Mouse (Mus musculus): Measurements from ENCODE around the gene Zfp599. TPM values are rescaled to one million over a fixed set of nuclear protein-coding genes. Genes with fewer than 3 reads are reported as not detected.
A peak's percentile ranks its signal among the peaks of the same experiment; 100 is the strongest.

The Zfp599 gene
- polyA plus RNA-seq, 1 experiment, result 0.18 TPM

GRCm38 (mm10) chr9:22225581-22226388, 33.9 kb downstream of the Zfp599 start, which contains the start of gene Zfp809:
Zfp809 (plus strand) TSS chr9:22225714.
- WGBS, result 1% methylated on average over 35 of the region's 35 CpGs
- TF ChIP-seq CTCF (IDR thresholded peaks at IDR 0.05; ENCODE audit: insufficient read depth, low read length), result peak; percentile 76
- peak; percentile 94 for TF ChIP-seq POLR2A (IDR thresholded peaks at IDR 0.05; ENCODE audit: borderline replicate concordance, extremely low read depth, low read depth, low read length)
- no peaks in the 10 kb centered on the region; the same call in 1 of the 2 replicates for H3K4me1 ChIP-seq (ENCODE audit: control insufficient read depth, insufficient read depth, low read length)

GRCm38 (mm10) chr9:22224536-22225503, 34.9 kb downstream of the Zfp599 start:
- TF ChIP-seq CTCF (IDR thresholded peaks at IDR 0.05; ENCODE audit: insufficient read depth, low read length) (no peak), POLR2A (IDR thresholded peaks at IDR 0.05; ENCODE audit: borderline replicate concordance, extremely low read depth, low read depth, low read length) (no peak)
- H3K4me1 ChIP-seq (ENCODE audit: control insufficient read depth, insufficient read depth, low read length), result no peaks in the 10 kb centered on the region; the same call in 1 of the 2 replicates
- H3K4me3 ChIP-seq (replicated peaks; ENCODE audit: extremely low read depth, low read depth, low read length), result peak overlapping the region; percentile 98
- WGBS, result 22% methylated on average over 17 of the region's 17 CpGs
- DNase-seq, result no peak

More at GRCm38 (mm10) chr9:22225581-22226388, 33.9 kb downstream of the Zfp599 start, which contains the start of gene Zfp809:
- peak; percentile 100 for DNase-seq
- H3K4me3 ChIP-seq (replicated peaks; ENCODE audit: extremely low read depth, low read depth, low read length), result peak within 1 kb of the TSS; percentile 98

GRCm38 (mm10) chr9:22224066-22224465, 35.6 kb downstream of the Zfp599 start:
- DNase-seq, result no peak
- Histone ChIP-seq H3K4me1 (ENCODE audit: control insufficient read depth, insufficient read depth, low read length) (no peaks in the 10 kb centered on the region; the same call in 1 of the 2 replicates), H3K4me3 (replicated peaks; ENCODE audit: extremely low read depth, low read depth, low read length) (no peak overlapping the region)
- TF ChIP-seq CTCF (IDR thresholded peaks at IDR 0.05; ENCODE audit: insufficient read depth, low read length) (no peak), POLR2A (IDR thresholded peaks at IDR 0.05; ENCODE audit: borderline replicate concordance, extremely low read depth, low read depth, low read length) (no peak)
- 96% methylated on average over 4 of the region's 4 CpGs for WGBS

- H3K4me3 ChIP-seq (replicated peaks; ENCODE audit: extremely low read depth, low read depth, low read length), result no peak overlapping the region
- WGBS, result 40% methylated on average over 8 of the region's 8 CpGs
- DNase-seq, result no peak
- H3K4me1 ChIP-seq (ENCODE audit: control insufficient read depth, insufficient read depth, low read length), result no peaks in the 10 kb centered on the region
- no peak for TF ChIP-seq CTCF (IDR thresholded peaks at IDR 0.05; ENCODE audit: insufficient read depth, low read length)
- TF ChIP-seq POLR2A (IDR thresholded peaks at IDR 0.05; ENCODE audit: borderline replicate concordance, extremely low read depth, low read depth, low read length), result peak; percentile 55; the same call in 1 of the 2 replicates
Measured at GRCm38 (mm10) chr9:22217858-22218493, 41.7 kb downstream of the Zfp599 start.

- TF ChIP-seq CTCF (IDR thresholded peaks at IDR 0.05; ENCODE audit: insufficient read depth, low read length) (no peak), POLR2A (IDR thresholded peaks at IDR 0.05; ENCODE audit: borderline replicate concordance, extremely low read depth, low read depth, low read length) (no peak)
- 48% methylated on average over 3 of the region's 3 CpGs for WGBS
- Histone ChIP-seq H3K4me3 (replicated peaks; ENCODE audit: extremely low read depth, low read depth, low read length) (no peak overlapping the region), H3K4me1 (ENCODE audit: control insufficient read depth, insufficient read depth, low read length) (no peaks in the 10 kb centered on the region)
- no peak for DNase-seq
Measured at GRCm38 (mm10) chr9:22216705-22217104, 43.0 kb downstream of the Zfp599 start.

- H3K4me1 ChIP-seq (ENCODE audit: control insufficient read depth, insufficient read depth, low read length), result no peaks in the 10 kb centered on the region
- TF ChIP-seq CTCF (IDR thresholded peaks at IDR 0.05; ENCODE audit: insufficient read depth, low read length) (no peak), POLR2A (IDR thresholded peaks at IDR 0.05; ENCODE audit: borderline replicate concordance, extremely low read depth, low read depth, low read length) (no peak)
- DNase-seq, result no peak
- H3K4me3 ChIP-seq (replicated peaks; ENCODE audit: extremely low read depth, low read depth, low read length), result no peak overlapping the region
- WGBS, result 52% methylated on average over 2 of the region's 2 CpGs
Measured at GRCm38 (mm10) chr9:22214549-22214948, 45.1 kb downstream of the Zfp599 start.

- no peak for TF ChIP-seq CTCF (IDR thresholded peaks at IDR 0.05; ENCODE audit: insufficient read depth, low read length)
- no peak for TF ChIP-seq POLR2A (IDR thresholded peaks at IDR 0.05; ENCODE audit: borderline replicate concordance, extremely low read depth, low read depth, low read length)
- no peaks in the 10 kb centered on the region for H3K4me1 ChIP-seq (ENCODE audit: control insufficient read depth, insufficient read depth, low read length)
- H3K4me3 ChIP-seq (replicated peaks; ENCODE audit: extremely low read depth, low read depth, low read length), result no peak overlapping the region
- 59% methylated on average over 2 of the region's 2 CpGs for WGBS
- no peak for DNase-seq
Measured at GRCm38 (mm10) chr9:22213785-22214194, 45.9 kb downstream of the Zfp599 start.

Other genes starting within 250 kb of the Zfp599 start
- gene Elavl3, start 207.9 kb downstream of the Zfp599 start, polyA plus RNA-seq (2012; rRNA removed), result 0.05 and 0.06 TPM in 2 replicates
- not detected in 2 replicates for gene Gm49318, start 188.6 kb downstream of the Zfp599 start, polyA plus RNA-seq (2012; rRNA removed)
- 20.3 and 23.1 TPM in 2 replicates for gene Zfp653, start 188.5 kb downstream of the Zfp599 start, polyA plus RNA-seq (2012; rRNA removed)
- gene Ecsit, start 174.5 kb downstream of the Zfp599 start, polyA plus RNA-seq (2012; rRNA removed), result 29.1 and 36.4 TPM in 2 replicates
- 79.3 and 94.3 TPM in 2 replicates for gene Cnn1, start 160.7 kb downstream of the Zfp599 start, polyA plus RNA-seq (2012; rRNA removed)
- 176 and 180 TPM in 2 replicates for gene Elof1, start 142.7 kb downstream of the Zfp599 start, polyA plus RNA-seq (2012; rRNA removed)
- gene Acp5, start 124.2 kb downstream of the Zfp599 start, polyA plus RNA-seq (2012; rRNA removed), result 47.7 and 54.5 TPM in 2 replicates
- gene Pigyl, start 103.0 kb downstream of the Zfp599 start, polyA plus RNA-seq (2012; rRNA removed), result 67.8 and 68.8 TPM in 2 replicates
- gene Zfp872, start 71.8 kb downstream of the Zfp599 start, polyA plus RNA-seq (2012; rRNA removed), result 0.10 and 0.12 TPM in 2 replicates
- gene Zfp809, start 34.2 kb downstream of the Zfp599 start, polyA plus RNA-seq (2012; rRNA removed), result 18.2 and 20.3 TPM in 2 replicates
- gene Zfp810, start 47.8 kb upstream of the Zfp599 start, polyA plus RNA-seq (2012; rRNA removed), result 7.1 and 9.8 TPM in 2 replicates
- gene Anln, start 129.3 kb upstream of the Zfp599 start, polyA plus RNA-seq (2012; rRNA removed), result 1.4 and 1.8 TPM in 2 replicates
- 0.75 and 1.2 TPM in 2 replicates for gene 9530077C05Rik, start 151.6 kb upstream of the Zfp599 start, polyA plus RNA-seq (2012; rRNA removed)
- gene Gm17545, start 194.4 kb upstream of the Zfp599 start, polyA plus RNA-seq (2012; rRNA removed), result not detected in 2 replicates
- 56.2 and 113 TPM in 2 replicates for gene Rp9, start 209.8 kb upstream of the Zfp599 start, polyA plus RNA-seq (2012; rRNA removed)
- gene Bbs9, start 215.8 kb upstream of the Zfp599 start, polyA plus RNA-seq (2012; rRNA removed), result 13.1 and 15.3 TPM in 2 replicates

Data from lung, adult 2 months (tissue).